Mouse (Mus musculus): Measurements from ENCODE around the gene Polr3h.
"Not testable (repeated sequence)": the region's sequence is repeated elsewhere in the genome, so short reads cannot be mapped to it uniquely, and the experiment has no call there.

Polr3h gene

GRCm38 (mm10) chr15:81917621-81918463 is 8.2 kb downstream of the Polr3h start:
- DNase-seq (ENCODE audit: low read depth, low spot score): no peak

- no peak for DNase-seq (ENCODE audit: low read depth, low spot score)
Observed at GRCm38 (mm10) chr15:81917201-81917600, 8.8 kb downstream of the Polr3h start.

- no peak for DNase-seq (ENCODE audit: low read depth, low spot score)
Observed at GRCm38 (mm10) chr15:81915663-81916062, 10.4 kb downstream of the Polr3h start.

- no peak for DNase-seq (ENCODE audit: low read depth, low spot score)
Observed at GRCm38 (mm10) chr15:81914668-81915067, 11.4 kb downstream of the Polr3h start.

GRCm38 (mm10) chr15:81912498-81912897 is 13.5 kb downstream of the Polr3h start:
- DNase-seq (ENCODE audit: low read depth, low spot score): no peak

- not testable (repeated sequence) for DNase-seq (ENCODE audit: low read depth, low spot score)
Observed at GRCm38 (mm10) chr15:81908767-81909166, 17.3 kb downstream of the Polr3h start.

- DNase-seq (ENCODE audit: low read depth, low spot score): no peak
Observed at GRCm38 (mm10) chr15:81907953-81908352, 18.1 kb downstream of the Polr3h start.

- DNase-seq (ENCODE audit: low read depth, low spot score): no peak
Observed at GRCm38 (mm10) chr15:81904939-81905338, 21.1 kb downstream of the Polr3h start.

- DNase-seq (ENCODE audit: low read depth, low spot score): no peak
Observed at GRCm38 (mm10) chr15:81898751-81899150, 27.3 kb downstream of the Polr3h start.

GRCm38 (mm10) chr15:81897607-81898285 is 28.3 kb downstream of the Polr3h start:
- no peak for DNase-seq (ENCODE audit: low read depth, low spot score)

GRCm38 (mm10) chr15:81896407-81896806 is 29.6 kb downstream of the Polr3h start:
- no peak for DNase-seq (ENCODE audit: low read depth, low spot score)

GRCm38 (mm10) chr15:81894002-81894401 is 32.0 kb downstream of the Polr3h start:
- no peak for DNase-seq (ENCODE audit: low read depth, low spot score)

GRCm38 (mm10) chr15:81891822-81892580 is 34.0 kb downstream of the Polr3h start:
- DNase-seq (ENCODE audit: low read depth, low spot score): no peak

GRCm38 (mm10) chr15:81891140-81891802 is 34.8 kb downstream of the Polr3h start:
- no peak for DNase-seq (ENCODE audit: low read depth, low spot score)

GRCm38 (mm10) chr15:81889175-81889574 is 36.9 kb downstream of the Polr3h start:
- DNase-seq (ENCODE audit: low read depth, low spot score): no peak

- DNase-seq (ENCODE audit: low read depth, low spot score): no peak
Observed at GRCm38 (mm10) chr15:81886795-81887550, 39.1 kb downstream of the Polr3h start.

- DNase-seq (ENCODE audit: low read depth, low spot score): no peak
Observed at GRCm38 (mm10) chr15:81885418-81885934, 40.6 kb downstream of the Polr3h start.

GRCm38 (mm10) chr15:81882348-81882747 is 43.7 kb downstream of the Polr3h start:
- DNase-seq (ENCODE audit: low read depth, low spot score): no peak

- no peak for DNase-seq (ENCODE audit: low read depth, low spot score)
Observed at GRCm38 (mm10) chr15:81879531-81880401, 46.3 kb downstream of the Polr3h start.
